Mouse (Mus musculus) kidney, adult 2 months (tissue): ENCODE measurements around the gene Mgat3.

ENCODE experiments used
- CTCF ChIP-seq: fragments of 200-500 bp; conservative IDR thresholded peaks from 2 replicates; pipeline ENCODE4 v1.5.1; 2011; ENCODE audit warnings: low read depth, mild to moderate bottlenecking, control low read depth, low read length, moderate library complexity, mixed read lengths; ENCODE audit not compliant: insufficient read depth, insufficient read length
- POLR2A ChIP-seq: fragments of 200-500 bp; IDR thresholded peaks from one replicate; pipeline ENCODE4 v1.6.1; 2011; ENCODE audit warnings: low read depth, low read length, control low read depth

GRCm38 (mm10) chr15:80160726-80161125 is 12.8 kb upstream of the Mgat3 start:
- TF ChIP-seq POLR2A (no peak), CTCF (no peak)
